20 mouse cellular contexts compared by ENCODE assay signal in genomic region chr10:111411533-111411932, GRCm38 (mm10).
"Had no signal": no experiment of that assay in that cellular context is flagged by ENCODE, and none has a peak within 500 bp of the region (broad histone marks: within the 10 kb centered on the region; RNA-seq: fewer than 3 reads in every experiment).

No protein-coding gene starts in this region.

- H3K9me3 ChIP-seq: limb, embryonic 12.5 days; limb, embryonic 15.5 days; neural tube, embryonic 13.5 days; stomach, embryonic 15.5 days had no signal

- H3K27me3 ChIP-seq: limb, embryonic 12.5 days; limb, embryonic 15.5 days; neural tube, embryonic 13.5 days; stomach, embryonic 15.5 days had no signal

- H3K27ac ChIP-seq: kidney, postnatal 0 days; limb, embryonic 12.5 days; limb, embryonic 15.5 days; liver, embryonic 14.5 days; macrophage; neural tube, embryonic 13.5 days; stomach, embryonic 15.5 days had no signal

- H3K9ac ChIP-seq: limb, embryonic 12.5 days; limb, embryonic 15.5 days; liver, embryonic 14.5 days; liver, postnatal 0 days; lung, embryonic 14.5 days; neural tube, embryonic 13.5 days; stomach, embryonic 15.5 days had no signal

- H3K36me3 ChIP-seq: limb, embryonic 12.5 days; limb, embryonic 15.5 days; neural tube, embryonic 13.5 days; stomach, embryonic 15.5 days had no signal

- H3K4me2 ChIP-seq: limb, embryonic 12.5 days; limb, embryonic 15.5 days; liver, embryonic 11.5 days; lung, embryonic 14.5 days; midbrain, embryonic 11.5 days; neural tube, embryonic 13.5 days; stomach, embryonic 15.5 days had no signal

- H3K4me3 ChIP-seq: limb, embryonic 12.5 days; limb, embryonic 15.5 days; myocyte; neural tube, embryonic 13.5 days; stomach, embryonic 15.5 days had no signal

- H3K4me1 ChIP-seq: limb, embryonic 12.5 days; limb, embryonic 15.5 days; neural tube, embryonic 13.5 days; stomach, embryonic 15.5 days had no signal

- ATAC-seq: liver, postnatal 0 days; lung, postnatal 0 days had no signal

- DNase-seq: kidney, adult 2 months; kidney, postnatal 36 days; left cerebral cortex, postnatal 4 days; liver, postnatal 0 days; lung, embryonic 14.5 days; midbrain, embryonic 14.5 days; retina, postnatal 1 day; right cerebral cortex, postnatal 25 days; thymus, postnatal 25 days had no signal
